18 mouse cellular contexts compared by ENCODE assay signal in genomic region chr2:179290394-179290793, GRCm38 (mm10).
DNase-seq lines count a peak whose midpoint lies in the region; ATAC-seq and TF ChIP-seq lines count a peak whose summit lies in the region.
"Had no signal": no experiment of that assay in that cellular context is flagged by ENCODE, and none has a peak within 500 bp of the region (broad histone marks: within the 10 kb centered on the region; RNA-seq: fewer than 3 reads in every experiment).

No protein-coding gene starts in this region.

- no peak overlapping the region for H3K4me2 ChIP-seq in lung, embryonic 14.5 days
- no peak overlapping the region for H3K4me2 ChIP-seq in liver, postnatal 0 days (ENCODE audit: low read depth, low read length)
- no peak overlapping the region for H3K4me2 ChIP-seq in midbrain, embryonic 15.5 days
- H3K4me2 ChIP-seq: embryonic facial prominence, embryonic 15.5 days; kidney, embryonic 15.5 days; limb, embryonic 12.5 days; neural tube, embryonic 12.5 days had no signal

- no peak overlapping the region for H3K9ac ChIP-seq in lung, embryonic 14.5 days
- no peak overlapping the region for H3K9ac ChIP-seq in liver, postnatal 0 days (replicated peaks)
- H3K9ac ChIP-seq in midbrain, embryonic 15.5 days: no peak overlapping the region
- H3K9ac ChIP-seq: embryonic facial prominence, embryonic 15.5 days; kidney, embryonic 15.5 days; limb, embryonic 12.5 days; neural tube, embryonic 12.5 days had no signal

- no peaks in the 10 kb centered on the region for H3K4me1 ChIP-seq in kidney, adult 2 months (ENCODE audit: control insufficient read depth, insufficient read depth, low read length)
- H3K4me1 ChIP-seq in lung, embryonic 14.5 days (ENCODE audit: insufficient read depth): no peaks in the 10 kb centered on the region
- H3K4me1 ChIP-seq in lung, adult 2 months (ENCODE audit: control insufficient read depth, insufficient read depth, low read length): no peaks in the 10 kb centered on the region
- H3K4me1 ChIP-seq in liver, postnatal 0 days (ENCODE audit: insufficient read depth): peaks cover 6% of the 10 kb centered on the region
- peaks cover 36% of the 10 kb centered on the region for H3K4me1 ChIP-seq in midbrain, embryonic 15.5 days
- H3K4me1 ChIP-seq: embryonic facial prominence, embryonic 15.5 days; heart, embryonic 10.5 days; kidney, embryonic 15.5 days had no signal

- H3K36me3 ChIP-seq in kidney, adult 2 months (ENCODE audit: control insufficient read depth, insufficient read depth, low read length): no peaks in the 10 kb centered on the region
- no peaks in the 10 kb centered on the region for H3K36me3 ChIP-seq in lung, embryonic 14.5 days (ENCODE audit: insufficient read depth)
- H3K36me3 ChIP-seq in liver, postnatal 0 days (replicated peaks; ENCODE audit: insufficient read depth, low read length): no peaks in the 10 kb centered on the region
- H3K36me3 ChIP-seq in midbrain, embryonic 15.5 days (replicated peaks): no peaks in the 10 kb centered on the region
- H3K36me3 ChIP-seq: embryonic facial prominence, embryonic 15.5 days; forebrain, embryonic 10.5 days; heart, embryonic 10.5 days; kidney, embryonic 15.5 days; limb, embryonic 12.5 days; neural tube, embryonic 12.5 days had no signal

- H3K27ac ChIP-seq in kidney, adult 2 months (ENCODE audit: insufficient read depth, low read depth, low read length): no peak overlapping the region
- H3K27ac ChIP-seq in lung, embryonic 14.5 days (ENCODE audit: low read depth): no peak overlapping the region
- peak overlapping the region; percentile 60 for H3K27ac ChIP-seq in liver, postnatal 0 days (ENCODE audit: low read depth)
- H3K27ac ChIP-seq in midbrain, embryonic 15.5 days: 0 out of 2 replicates have a peak overlapping the region, but pooled peaks have one; percentile 34
- H3K27ac ChIP-seq: embryonic facial prominence, embryonic 15.5 days; heart, embryonic 10.5 days; kidney, embryonic 15.5 days; limb, embryonic 12.5 days; neural tube, embryonic 12.5 days had no signal

- H3K4me3 ChIP-seq in kidney, adult 2 months (ENCODE audit: insufficient read depth, low read depth, low read length): no peak overlapping the region
- no peak overlapping the region for H3K4me3 ChIP-seq in lung, embryonic 14.5 days (ENCODE audit: low read depth, low read length)
- no peak overlapping the region for H3K4me3 ChIP-seq in lung, adult 2 months (replicated peaks; ENCODE audit: extremely low read depth, low read depth, low read length)
- no peak overlapping the region for H3K4me3 ChIP-seq in liver, postnatal 0 days (ENCODE audit: low read depth, low read length)
- no peak overlapping the region for H3K4me3 ChIP-seq in midbrain, embryonic 15.5 days
- H3K4me3 ChIP-seq: embryonic facial prominence, embryonic 15.5 days; forebrain, embryonic 10.5 days; heart, embryonic 10.5 days; kidney, embryonic 15.5 days; limb, embryonic 12.5 days; neural tube, embryonic 12.5 days had no signal

- no peaks in the 10 kb centered on the region for H3K9me3 ChIP-seq in lung, embryonic 14.5 days (ENCODE audit: low read depth, low read length)
- no peaks in the 10 kb centered on the region for H3K9me3 ChIP-seq in liver, postnatal 0 days (ENCODE audit: low read length)
- H3K9me3 ChIP-seq in midbrain, embryonic 15.5 days: no peaks in the 10 kb centered on the region
- H3K9me3 ChIP-seq: embryonic facial prominence, embryonic 15.5 days; forebrain, embryonic 10.5 days; heart, embryonic 10.5 days; kidney, embryonic 15.5 days; limb, embryonic 12.5 days; neural tube, embryonic 12.5 days had no signal

- DNase-seq in kidney, adult 2 months: peak; percentile 9
- DNase-seq in kidney, adult 18-20 months: no peak
- DNase-seq in lung, embryonic 14.5 days: peak; percentile 37
- DNase-seq in lung, adult 2 months: no peak
- peak; percentile 24 for DNase-seq in liver, postnatal 0 days
- DNase-seq in thymus, postnatal 14 days: no peak
- DNase-seq: cerebellum, adult 9-10 months; embryo, embryonic 11 days; gastrocnemius, postnatal 36 days; heart, postnatal 10 days; right cerebral cortex, postnatal 14 days had no signal

- TF ChIP-seq POLR2A in kidney, adult 2 months (IDR thresholded peaks at IDR 0.05; ENCODE audit: low read depth, low read length): no peak
- no peak for TF ChIP-seq POLR2A in lung, adult 2 months (IDR thresholded peaks at IDR 0.05; ENCODE audit: borderline replicate concordance, extremely low read depth, low read depth, low read length)

- H3K27me3 ChIP-seq in kidney, adult 2 months (replicated peaks; ENCODE audit: control insufficient read depth, insufficient read depth, low read length): no peaks in the 10 kb centered on the region
- no peaks in the 10 kb centered on the region for H3K27me3 ChIP-seq in lung, embryonic 14.5 days (ENCODE audit: insufficient read depth, low read length)
- H3K27me3 ChIP-seq in liver, postnatal 0 days (ENCODE audit: insufficient read depth, low read length): no peaks in the 10 kb centered on the region
- no peaks in the 10 kb centered on the region for H3K27me3 ChIP-seq in midbrain, embryonic 15.5 days (replicated peaks)
- H3K27me3 ChIP-seq: embryonic facial prominence, embryonic 15.5 days; kidney, embryonic 15.5 days; limb, embryonic 12.5 days; neural tube, embryonic 12.5 days had no signal

- whole genome bisulfite sequencing in kidney, adult 2 months: 30% methylated on average over 5 of the region's 5 CpGs
- WGBS in lung, embryonic 14.5 days: 37% methylated on average over 5 of the region's 5 CpGs
- WGBS in lung, adult 2 months: 25% methylated on average over 5 of the region's 5 CpGs
- 45% methylated on average over 5 of the region's 5 CpGs for WGBS in liver, postnatal 0 days (ENCODE audit: insufficient replicate concordance)
- 27% methylated on average over 5 of the region's 5 CpGs for WGBS in midbrain, embryonic 15.5 days

- no peak for TF ChIP-seq EP300 in liver, postnatal 0 days (IDR thresholded peaks at IDR 0.05; ENCODE audit: low read depth)

- peak; percentile 31; the same call in 1 of the 2 replicates for ATAC-seq in lung, embryonic 14.5 days (ENCODE audit: insufficient read depth)
- ATAC-seq in liver, postnatal 0 days: peak; percentile 69
- no peak for ATAC-seq in midbrain, embryonic 15.5 days (replicated peaks)

- no peak for TF ChIP-seq CTCF in kidney, adult 2 months (conservative IDR thresholded peaks at IDR 0.05; ENCODE audit: insufficient read depth, insufficient read length, low read depth, low read length)
- no peak for TF ChIP-seq CTCF in lung, embryonic 14.5 days (IDR thresholded peaks at IDR 0.05; ENCODE audit: low read depth)
- no peak for TF ChIP-seq CTCF in lung, adult 2 months (IDR thresholded peaks at IDR 0.05; ENCODE audit: insufficient read depth, low read length)
- TF ChIP-seq CTCF in liver, postnatal 0 days (IDR thresholded peaks at IDR 0.05; ENCODE audit: low read depth): no peak

Comparison
In these comparisons a context has a peak if more than half of its experiments do, and no peak if none do; other contexts are left out.
1. DNase-seq: peak in kidney, adult 2 months (single experiment), lung, embryonic 14.5 days (single experiment) and liver, postnatal 0 days (single experiment); none in kidney, adult 18-20 months (single experiment), lung, adult 2 months (single experiment) and thymus, postnatal 14 days (single experiment).
2. H3K27ac ChIP-seq: peak in liver, postnatal 0 days (single experiment) and midbrain, embryonic 15.5 days (single experiment); none in kidney, adult 2 months (single experiment) and lung, embryonic 14.5 days (single experiment).